Mouse (Mus musculus) kidney, adult 2 months (tissue): ENCODE results near the gene Fgr. TPM values are rescaled to one million over a fixed set of nuclear protein-coding genes. Genes with fewer than 3 reads are reported as not detected.
A peak's percentile ranks its signal among the peaks of the same experiment; 100 is the strongest.

Experiments used
- DNase-seq: peaks from one replicate; pipeline ENCODE4 v3.0.0; 2021
- H3K27ac ChIP-seq: fragments of 200-500 bp; 2 replicates; pipeline ENCODE4 v1.5.1; 2012; ENCODE audit warnings: low read depth, low read length, control low read depth, inconsistent platforms; ENCODE audit not compliant: insufficient read depth
- H3K27me3 ChIP-seq: fragments of 200-500 bp; replicated peaks from 2 replicates; pipeline ENCODE4 v1.6.1; 2012; ENCODE audit warnings: mild to moderate bottlenecking, moderate library complexity, low read length, inconsistent platforms; ENCODE audit not compliant: control insufficient read depth, insufficient read depth
- H3K36me3 ChIP-seq: fragments of 200-500 bp; 2 replicates; pipeline ENCODE4 v1.6.1; 2012; ENCODE audit warnings: mild to moderate bottlenecking, moderate library complexity, low read length, inconsistent platforms; ENCODE audit not compliant: control insufficient read depth, insufficient read depth
- H3K4me1 ChIP-seq: fragments of 200-500 bp; 2 replicates; pipeline ENCODE4 v1.6.1; 2011; ENCODE audit warnings: low read length; ENCODE audit not compliant: control insufficient read depth, insufficient read depth
- H3K4me3 ChIP-seq: fragments of 200-500 bp; 2 replicates; pipeline ENCODE4 v1.5.1; 2011; ENCODE audit warnings: mild to moderate bottlenecking, low read depth, low read length, control low read depth; ENCODE audit not compliant: insufficient read depth
- CTCF ChIP-seq: fragments of 200-500 bp; conservative IDR thresholded peaks from 2 replicates; pipeline ENCODE4 v1.5.1; 2011; ENCODE audit warnings: low read depth, mild to moderate bottlenecking, control low read depth, low read length, moderate library complexity, mixed read lengths; ENCODE audit not compliant: insufficient read depth, insufficient read length
- POLR2A ChIP-seq: fragments of 200-500 bp; IDR thresholded peaks from one replicate; pipeline ENCODE4 v1.6.1; 2011; ENCODE audit warnings: low read depth, low read length, control low read depth
- WGBS: fragments of 180-500 bp; shearing (Covaris S2); methylation state at CpG from one replicate; pipeline ENCODE4 v1.1.7; 2018; 5-methylcytosine and 5-hydroxymethylcytosine counted together
- polyA plus RNA-seq: library from polyadenylated mRNA; depleted of rRNA; stranded (reverse); fragments of >200 nt; gene quantifications from 2 replicates; pipeline ENCODE4 v1.2.3, GENCODE M21; 2012

Fgr gene
- polyA plus RNA-seq, 1 experiment: 2.5 TPM

DNA sequence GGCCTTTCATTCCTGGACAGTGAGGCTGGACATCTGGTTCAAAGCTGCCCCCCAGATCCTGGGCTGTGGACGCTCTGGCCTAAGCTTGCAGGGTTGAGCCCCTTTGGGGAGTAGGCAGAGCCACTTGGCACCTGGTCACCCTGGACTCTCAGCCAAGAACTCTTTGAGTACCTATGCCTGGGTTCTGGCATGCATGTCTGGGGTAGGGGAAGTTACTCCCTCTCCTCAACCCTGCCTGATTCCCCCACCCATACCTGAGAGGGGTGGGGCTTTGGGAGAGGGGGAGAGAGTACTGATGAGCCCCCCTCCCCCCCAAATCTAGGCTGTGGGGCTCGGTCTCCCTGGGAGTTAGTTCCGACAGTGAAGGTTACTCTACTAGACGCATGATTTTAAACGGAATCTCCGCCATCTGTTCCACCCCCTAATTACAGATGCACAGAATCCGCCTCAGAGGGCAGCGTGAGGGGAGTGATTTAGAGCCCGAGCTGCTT lies 47.3 kb downstream of the Fgr start:
- peak; percentile 69 for DNase-seq
- no peaks in the 10 kb centered on the region for H3K36me3 ChIP-seq
- peaks cover 35% of the 10 kb centered on the region for H3K4me1 ChIP-seq
- no peak overlapping the region for H3K4me3 ChIP-seq
- no peaks in the 10 kb centered on the region for H3K27me3 ChIP-seq
- 35% methylated on average over 9 of the region's 9 CpGs for WGBS
- H3K27ac ChIP-seq: peak overlapping the region; percentile 53
- no peak for TF ChIP-seq POLR2A
- no peak for TF ChIP-seq CTCF

GRCm38 (mm10) chr4:133022217-133022616 lies 48.3 kb downstream of the Fgr start:
- peaks cover 33% of the 10 kb centered on the region for H3K4me1 ChIP-seq
- 52% methylated on average over 14 of the region's 14 CpGs for WGBS
- no peak overlapping the region for H3K4me3 ChIP-seq
- no peak for DNase-seq
- H3K27ac ChIP-seq: peak overlapping the region; percentile 18; the same call in 1 of the 2 replicates
- no peak for TF ChIP-seq CTCF
- TF ChIP-seq POLR2A: no peak
- H3K36me3 ChIP-seq: no peaks in the 10 kb centered on the region
- H3K27me3 ChIP-seq: no peaks in the 10 kb centered on the region

GRCm38 (mm10) chr4:133022954-133023635 lies 49.2 kb downstream of the Fgr start:
- Histone ChIP-seq H3K27ac (no peak overlapping the region), H3K36me3 (no peaks in the 10 kb centered on the region), H3K4me3 (no peak overlapping the region), H3K27me3 (no peaks in the 10 kb centered on the region), H3K4me1 (peaks cover 31% of the 10 kb centered on the region)
- WGBS: 68% methylated on average over 14 of the region's 14 CpGs
- no peak for DNase-seq
- TF ChIP-seq CTCF (no peak), POLR2A (no peak)

- Histone ChIP-seq H3K36me3 (no peaks in the 10 kb centered on the region), H3K27ac (no peak overlapping the region), H3K4me3 (no peak overlapping the region), H3K4me1 (peaks cover 31% of the 10 kb centered on the region), H3K27me3 (no peaks in the 10 kb centered on the region)
- TF ChIP-seq CTCF: no peak
- no peak for TF ChIP-seq POLR2A
- WGBS: 70% methylated on average over 6 of the region's 6 CpGs
- DNase-seq: peak; percentile 58
Observed at GRCm38 (mm10) chr4:133023636-133024035, 49.7 kb downstream of the Fgr start.

DNA sequence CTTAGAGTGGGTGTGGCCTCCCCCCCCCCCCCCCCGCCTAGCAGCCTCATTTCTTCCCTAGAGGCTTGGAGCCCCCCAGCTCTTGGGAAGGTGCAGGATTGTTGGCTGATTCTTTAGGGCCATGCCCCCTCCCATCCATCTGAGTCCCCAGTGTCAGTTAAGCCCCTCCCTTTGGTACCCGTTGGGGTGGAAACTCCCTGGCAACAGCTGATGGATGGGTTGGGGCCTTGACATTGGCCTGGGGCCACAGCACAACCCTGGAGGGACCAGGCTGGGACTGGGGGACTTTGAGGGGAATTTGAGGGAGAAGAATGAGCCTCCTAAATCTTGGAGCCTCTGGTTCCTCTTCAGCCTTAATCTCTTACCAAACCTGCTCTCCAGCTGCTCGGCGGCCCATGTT lies 50.5 kb downstream of the Fgr start:
- peak overlapping the region; percentile 64; the same call in 1 of the 2 replicates for H3K27ac ChIP-seq
- WGBS: 37% methylated on average over 4 of the region's 4 CpGs
- H3K27me3 ChIP-seq: no peaks in the 10 kb centered on the region
- H3K4me1 ChIP-seq: peaks cover 31% of the 10 kb centered on the region
- DNase-seq: no peak
- H3K36me3 ChIP-seq: no peaks in the 10 kb centered on the region
- TF ChIP-seq CTCF (no peak), POLR2A (no peak)
- H3K4me3 ChIP-seq: no peak overlapping the region

DNA sequence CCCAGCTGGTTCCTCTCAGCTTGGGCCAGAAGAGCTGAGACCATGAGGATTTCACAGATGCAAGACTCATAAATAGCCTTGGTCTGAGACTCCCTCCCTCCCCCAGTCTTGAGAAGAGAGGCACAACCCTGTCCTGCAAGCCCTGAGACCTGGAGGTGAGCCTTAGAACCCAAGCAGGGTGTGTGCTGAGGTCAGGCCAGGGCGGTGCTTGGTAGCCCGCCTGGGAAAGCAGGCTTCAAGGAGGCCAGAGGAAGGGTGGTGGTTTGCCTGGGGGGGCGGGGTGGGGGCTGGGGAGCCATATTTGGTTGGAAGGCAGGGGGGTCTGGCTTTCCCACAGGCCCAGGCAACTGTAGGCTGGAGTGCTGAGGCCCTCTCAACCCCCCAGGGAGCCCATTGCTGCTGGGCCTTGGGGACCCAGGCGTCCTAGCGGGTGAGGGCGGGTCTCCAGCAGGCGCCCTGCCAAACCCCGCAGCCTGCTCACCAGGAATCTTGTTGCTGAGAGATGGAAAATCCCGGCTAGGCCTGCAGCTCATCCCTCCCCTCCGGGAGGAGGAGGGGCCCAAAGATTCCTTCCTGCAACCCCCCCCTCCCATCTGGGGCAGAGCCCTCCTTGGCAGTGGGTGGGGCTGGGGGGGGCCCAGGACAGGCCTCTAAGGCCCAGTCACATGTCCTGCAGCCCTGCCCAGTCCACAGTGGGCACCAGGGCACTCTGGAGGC lies 51.2 kb downstream of the Fgr start:
- H3K4me3 ChIP-seq: no peak overlapping the region
- no peaks in the 10 kb centered on the region for H3K36me3 ChIP-seq
- TF ChIP-seq CTCF (no peak), POLR2A (no peak)
- peak; percentile 84 for DNase-seq
- H3K4me1 ChIP-seq: peaks cover 34% of the 10 kb centered on the region
- H3K27me3 ChIP-seq: no peaks in the 10 kb centered on the region
- H3K27ac ChIP-seq: peak overlapping the region; percentile 64
- 14% methylated on average over 10 of the region's 10 CpGs for WGBS

- Histone ChIP-seq H3K27me3 (no peaks in the 10 kb centered on the region), H3K4me1 (peaks cover 34% of the 10 kb centered on the region), H3K36me3 (no peaks in the 10 kb centered on the region), H3K27ac (peak overlapping the region; percentile 66; the same call in 1 of the 2 replicates), H3K4me3 (no peak overlapping the region)
- TF ChIP-seq CTCF (no peak), POLR2A (no peak)
- DNase-seq: no peak
- 75% methylated on average over 10 of the region's 10 CpGs for WGBS
Observed at GRCm38 (mm10) chr4:133026272-133026671, 52.4 kb downstream of the Fgr start.
